Mouse (Mus musculus) embryonic facial prominence, embryonic 15.5 days (tissue): Measurements from ENCODE around the gene Vrk3. TPM values are rescaled to one million over a fixed set of nuclear protein-coding genes. Genes with fewer than 3 reads are reported as not detected.
A peak's percentile ranks its signal among the peaks of the same experiment; 100 is the strongest.

ENCODE experiments used
- ATAC-seq: fragments of 200-750 bp; cut with Nextera tagmentation; 2 replicates; pipeline ENCODE4 v1.8.0; 2017; ENCODE audit warnings: low read depth, moderate TSS enrichment; ENCODE audit not compliant: insufficient number of reproducible peaks, low FRiP score, low TSS enrichment
- H3K27ac ChIP-seq: fragments of 300-500 bp; sonication (generic); replicated peaks from 2 replicates; pipeline ENCODE4 v1.5.1; 2015; ENCODE audit warnings: mild to moderate bottlenecking, inconsistent platforms
- H3K27me3 ChIP-seq: fragments of 300-500 bp; sonication (generic); 2 replicates; pipeline ENCODE4 v1.6.1; 2015; ENCODE audit warnings: inconsistent platforms
- H3K36me3 ChIP-seq: fragments of 300-500 bp; sonication (generic); 2 replicates; pipeline ENCODE4 v1.6.1; 2015; ENCODE audit warnings: mild to moderate bottlenecking, inconsistent platforms
- H3K4me1 ChIP-seq: fragments of 300-500 bp; sonication (generic); 2 replicates; pipeline ENCODE4 v1.6.1; 2015; ENCODE audit warnings: inconsistent platforms
- H3K4me2 ChIP-seq: fragments of 300-500 bp; sonication (generic); replicated peaks from 2 replicates; pipeline ENCODE4 v1.6.1; 2015; ENCODE audit warnings: mild to moderate bottlenecking, inconsistent platforms
- H3K4me3 ChIP-seq: fragments of 300-500 bp; sonication (generic); replicated peaks from 2 replicates; pipeline ENCODE4 v1.5.1; 2015; ENCODE audit warnings: mild to moderate bottlenecking, inconsistent platforms
- H3K9ac ChIP-seq: fragments of 300-500 bp; sonication (generic); 2 replicates; pipeline ENCODE4 v1.6.1; 2015; ENCODE audit warnings: inconsistent platforms
- H3K9me3 ChIP-seq: fragments of 300-500 bp; sonication (generic); replicated peaks from 2 replicates; pipeline ENCODE4 v1.6.1; 2016; ENCODE audit warnings: inconsistent platforms
- WGBS: fragments of 180-500 bp; shearing (Covaris S2); methylation state at CpG from one replicate; pipeline ENCODE4 v1.1.7; 2015; 5-methylcytosine and 5-hydroxymethylcytosine counted together
- polyA plus RNA-seq: library from polyadenylated mRNA; unstranded; fragments of >200 nt; fragmentation: Nextera tagmentation; extraction: Ambion mirVana; gene quantifications from 2 replicates; pipeline ENCODE4 v1.2.1, GENCODE M21; 2015

Gene Vrk3
- polyA plus RNA-seq, 1 experiment from 2014 or later = 35.2 TPM

- Histone ChIP-seq H3K9ac (no peak overlapping the region), H3K4me3 (no peak overlapping the region), H3K4me2 (no peak overlapping the region), H3K36me3 (peaks cover 27% of the 10 kb centered on the region), H3K27ac (no peak overlapping the region), H3K27me3 (no peaks in the 10 kb centered on the region), H3K4me1 (peaks cover 10% of the 10 kb centered on the region; the same call in 1 of the 2 replicates), H3K9me3 (no peaks in the 10 kb centered on the region)
- WGBS = 84% methylated on average over 7 of the region's 7 CpGs
- no peak for ATAC-seq
These were observed 62.8 kb downstream of the Vrk3 start for GRCm38 (mm10) chr7:44810819-44811557.

- no peaks in the 10 kb centered on the region for H3K27me3 ChIP-seq
- no peak overlapping the region for H3K27ac ChIP-seq
- no peak overlapping the region for H3K4me2 ChIP-seq
- no peak overlapping the region for H3K4me3 ChIP-seq
- ATAC-seq = no peak
- H3K9ac ChIP-seq = no peak overlapping the region
- no peaks in the 10 kb centered on the region for H3K9me3 ChIP-seq
- peaks cover 27% of the 10 kb centered on the region for H3K36me3 ChIP-seq
- H3K4me1 ChIP-seq = peaks cover 17% of the 10 kb centered on the region
- WGBS = 91% methylated on average over 18 of the region's 20 CpGs
These were observed 64.6 kb downstream of the Vrk3 start for GRCm38 (mm10) chr7:44812651-44813325.

DNA sequence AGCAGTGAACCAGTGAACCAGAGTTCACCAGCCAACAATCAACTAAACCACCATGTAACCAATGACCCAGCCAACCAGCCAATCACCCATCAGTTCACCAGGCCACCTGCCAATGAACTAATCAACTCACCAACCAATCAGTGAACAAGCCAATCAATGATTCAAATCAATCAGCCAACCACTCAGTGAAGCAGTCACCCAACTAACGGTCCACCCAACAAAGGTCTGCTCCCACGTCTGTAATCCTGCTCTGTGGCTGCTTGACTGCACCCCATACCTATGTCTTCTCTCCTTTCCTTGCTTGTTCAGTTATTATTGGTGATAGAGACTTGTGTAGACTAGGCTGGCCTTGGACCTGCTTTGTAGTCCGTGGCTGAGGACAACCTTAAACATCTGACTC lies 65.8 kb downstream of the Vrk3 start:
- H3K27me3 ChIP-seq = no peaks in the 10 kb centered on the region
- ATAC-seq = no peak
- no peak overlapping the region for H3K9ac ChIP-seq
- peaks cover 27% of the 10 kb centered on the region for H3K36me3 ChIP-seq
- 91% methylated on average over 3 of the region's 3 CpGs for WGBS
- H3K4me3 ChIP-seq = no peak overlapping the region
- peaks cover 29% of the 10 kb centered on the region for H3K4me1 ChIP-seq
- H3K4me2 ChIP-seq = no peak overlapping the region
- no peaks in the 10 kb centered on the region for H3K9me3 ChIP-seq
- H3K27ac ChIP-seq = no peak overlapping the region

DNA sequence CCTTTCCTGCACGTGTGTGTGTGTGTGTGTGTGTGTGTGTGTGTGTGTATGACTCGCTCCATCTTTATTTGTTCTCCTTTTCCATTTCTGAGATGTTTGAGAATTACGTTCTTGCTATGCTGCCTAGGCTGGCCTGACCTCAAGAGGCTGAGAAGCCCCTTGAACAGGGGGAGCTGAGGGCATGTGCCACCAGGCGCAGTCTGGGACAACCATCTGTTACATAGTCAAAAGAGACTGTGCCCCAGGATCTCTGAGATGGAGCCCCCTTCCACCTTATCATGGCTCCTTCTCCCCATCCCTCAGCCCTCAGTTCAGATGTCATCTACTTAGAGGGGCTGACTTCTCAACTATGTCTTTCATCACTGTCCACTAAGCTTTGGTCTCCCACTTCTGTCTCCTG lies 66.2 kb downstream of the Vrk3 start:
- Histone ChIP-seq H3K4me2 (peak overlapping the region; percentile 71; the same call in 1 of the 2 replicates), H3K4me3 (no peak overlapping the region), H3K36me3 (peaks cover 27% of the 10 kb centered on the region), H3K9ac (no peak overlapping the region), H3K27ac (no peak overlapping the region), H3K9me3 (no peaks in the 10 kb centered on the region), H3K27me3 (no peaks in the 10 kb centered on the region), H3K4me1 (peaks cover 34% of the 10 kb centered on the region)
- no peak for ATAC-seq
- WGBS = 93% methylated on average over 4 of the region's 4 CpGs

- Histone ChIP-seq H3K9ac (peak overlapping the region; percentile 23), H3K9me3 (no peaks in the 10 kb centered on the region), H3K4me1 (peaks cover 40% of the 10 kb centered on the region), H3K4me3 (peak overlapping the region; percentile 87), H3K4me2 (peak overlapping the region; percentile 71), H3K36me3 (peaks cover 27% of the 10 kb centered on the region), H3K27me3 (no peaks in the 10 kb centered on the region), H3K27ac (peak overlapping the region; percentile 99)
- ATAC-seq = no peak
- 30% methylated on average over 14 of the region's 14 CpGs for WGBS
These were observed 66.8 kb downstream of the Vrk3 start for GRCm38 (mm10) chr7:44814952-44815553.

GRCm38 (mm10) chr7:44815721-44816469 lies 67.7 kb downstream of the Vrk3 start, which contains the start of the genes Nup62 and Il4i1:
Gene Nup62, plus strand, starts transcription at chr7:44816088.
Gene Il4i1, plus strand, starts transcription at chr7:44816387.
- ATAC-seq = peak; percentile 93
- H3K36me3 ChIP-seq = peaks cover 24% of the 10 kb centered on the region
- H3K4me1 ChIP-seq = peaks cover 47% of the 10 kb centered on the region
- peak within 1 kb of the TSS; percentile 86 for H3K9ac ChIP-seq
- H3K27me3 ChIP-seq = no peaks in the 10 kb centered on the region
- peak within 1 kb of the TSS; percentile 99 for H3K27ac ChIP-seq
- peak within 1 kb of the TSS; percentile 71 for H3K4me2 ChIP-seq
- peak within 1 kb of the TSS; percentile 87 for H3K4me3 ChIP-seq
- WGBS = under 1% methylated on average over 62 of the region's 62 CpGs
- no peaks in the 10 kb centered on the region for H3K9me3 ChIP-seq

DNA sequence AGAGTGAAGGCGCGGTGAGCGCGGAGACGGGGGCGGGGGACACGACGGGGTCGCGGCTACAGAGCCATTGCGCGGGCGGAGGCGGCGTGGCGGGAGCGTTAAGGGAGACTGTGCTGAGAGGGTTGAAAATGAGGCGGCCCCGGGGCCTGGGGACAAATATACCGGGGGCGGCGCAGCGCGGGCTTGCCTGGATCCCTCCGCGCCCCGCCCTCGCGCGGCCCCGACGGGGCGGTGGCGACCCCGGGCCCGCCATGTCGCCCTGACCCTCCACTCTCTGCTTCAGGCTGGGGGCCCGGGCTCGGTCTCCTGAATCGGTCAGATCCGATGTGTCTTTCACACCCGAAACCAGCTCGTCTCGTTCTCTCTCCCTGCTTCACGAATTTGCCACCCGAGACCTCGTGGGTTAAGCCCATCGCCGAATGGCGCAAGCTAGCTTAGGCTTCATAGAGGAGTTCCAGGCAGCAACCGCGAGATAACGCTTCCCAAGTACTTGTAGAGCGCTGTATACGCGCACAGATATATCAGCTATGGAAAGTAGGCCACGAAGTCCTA lies 68.3 kb downstream of the Vrk3 start, which contains the start of gene Atf5:
Gene Atf5 (minus strand): TSS at position 189 of the 552 bp plus-strand sequence.
- Histone ChIP-seq H3K4me3 (peak within 1 kb of the TSS; percentile 87), H3K9ac (peak within 1 kb of the TSS; percentile 86), H3K9me3 (no peaks in the 10 kb centered on the region), H3K27ac (peak within 1 kb of the TSS; percentile 99), H3K36me3 (peaks cover 18% of the 10 kb centered on the region), H3K4me2 (peak within 1 kb of the TSS; percentile 71), H3K27me3 (no peaks in the 10 kb centered on the region), H3K4me1 (peaks cover 47% of the 10 kb centered on the region)
- WGBS = under 1% methylated on average over 57 of the region's 57 CpGs
- peak; percentile 55 for ATAC-seq

DNA sequence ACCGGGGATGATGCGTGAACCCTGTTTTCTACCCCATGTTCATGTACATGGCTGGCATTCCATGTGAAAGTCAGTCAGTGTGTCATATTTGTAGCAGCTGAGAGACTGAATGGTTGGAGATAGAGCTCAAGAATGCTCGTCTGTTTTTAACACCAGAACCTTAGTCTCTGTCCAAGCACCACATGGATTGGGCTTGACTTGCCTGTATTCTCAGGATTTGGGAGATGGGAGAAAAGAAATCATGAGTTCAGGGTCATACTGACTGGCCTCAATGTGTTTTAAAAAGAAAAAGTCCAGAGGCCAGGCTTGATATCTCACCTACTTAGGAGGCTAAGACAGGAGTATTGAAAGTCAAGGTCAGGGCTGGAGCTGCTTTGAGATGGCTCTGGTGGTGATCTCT lies 69.2 kb downstream of the Vrk3 start:
- WGBS = 16% methylated on average over 3 of the region's 3 CpGs
- H3K27me3 ChIP-seq = no peaks in the 10 kb centered on the region
- H3K4me2 ChIP-seq = peak overlapping the region; percentile 71
- H3K4me1 ChIP-seq = peaks cover 47% of the 10 kb centered on the region
- peak overlapping the region; percentile 86 for H3K9ac ChIP-seq
- H3K4me3 ChIP-seq = peak overlapping the region; percentile 87
- ATAC-seq = no peak
- H3K27ac ChIP-seq = peak overlapping the region; percentile 99; the same call in 1 of the 2 replicates
- H3K9me3 ChIP-seq = no peaks in the 10 kb centered on the region
- H3K36me3 ChIP-seq = peaks cover 10% of the 10 kb centered on the region; the same call in 1 of the 2 replicates

DNA sequence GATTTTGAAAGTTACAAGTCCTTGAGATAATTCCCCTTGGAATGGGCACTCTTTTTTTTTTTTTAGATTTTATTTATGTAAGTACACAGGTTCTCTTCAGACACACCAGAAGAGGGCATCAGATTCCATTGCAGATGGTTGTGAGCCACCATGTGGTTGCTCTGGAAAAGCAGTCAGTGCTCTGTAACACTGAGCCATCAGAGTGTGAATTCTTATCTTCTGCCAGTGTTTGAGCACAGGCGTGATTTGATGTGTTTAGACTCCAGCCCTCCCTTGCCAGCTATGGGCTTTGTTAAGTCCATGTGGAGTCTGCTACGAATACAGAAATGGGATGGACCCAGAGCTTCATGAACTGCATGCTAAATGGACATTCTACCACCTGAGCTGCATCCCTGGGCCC lies 70.0 kb downstream of the Vrk3 start:
- no peaks in the 10 kb centered on the region for H3K27me3 ChIP-seq
- peak overlapping the region; percentile 71 for H3K4me2 ChIP-seq
- H3K4me1 ChIP-seq = peaks cover 52% of the 10 kb centered on the region
- H3K27ac ChIP-seq = no peak overlapping the region
- peak overlapping the region; percentile 87 for H3K4me3 ChIP-seq
- 45% methylated on average over 2 of the region's 2 CpGs for WGBS
- ATAC-seq = no peak
- no peak overlapping the region for H3K9ac ChIP-seq
- no peaks in the 10 kb centered on the region for H3K9me3 ChIP-seq
- peaks cover 10% of the 10 kb centered on the region; the same call in 1 of the 2 replicates for H3K36me3 ChIP-seq

- H3K4me3 ChIP-seq = peak overlapping the region; percentile 87
- H3K9ac ChIP-seq = peak overlapping the region; percentile 24
- H3K27ac ChIP-seq = peak overlapping the region; percentile 39; the same call in 1 of the 2 replicates
- no peaks in the 10 kb centered on the region for H3K27me3 ChIP-seq
- H3K9me3 ChIP-seq = no peaks in the 10 kb centered on the region
- no peak for ATAC-seq
- peaks cover 4% of the 10 kb centered on the region; the same call in 1 of the 2 replicates for H3K36me3 ChIP-seq
- WGBS = 33% methylated on average over 6 of the region's 6 CpGs
- H3K4me1 ChIP-seq = peaks cover 58% of the 10 kb centered on the region
- H3K4me2 ChIP-seq = peak overlapping the region; percentile 71
These were observed 70.6 kb downstream of the Vrk3 start for GRCm38 (mm10) chr7:44818751-44819235.
